Mouse (Mus musculus): ENCODE measurements around the gene Lrrc61. TPM values are rescaled to one million over a fixed set of nuclear protein-coding genes. Genes with fewer than 3 reads are reported as not detected.

The Lrrc61 gene
- polyA plus RNA-seq, 1 experiment from 2014 or later = 5.4 TPM

DNA sequence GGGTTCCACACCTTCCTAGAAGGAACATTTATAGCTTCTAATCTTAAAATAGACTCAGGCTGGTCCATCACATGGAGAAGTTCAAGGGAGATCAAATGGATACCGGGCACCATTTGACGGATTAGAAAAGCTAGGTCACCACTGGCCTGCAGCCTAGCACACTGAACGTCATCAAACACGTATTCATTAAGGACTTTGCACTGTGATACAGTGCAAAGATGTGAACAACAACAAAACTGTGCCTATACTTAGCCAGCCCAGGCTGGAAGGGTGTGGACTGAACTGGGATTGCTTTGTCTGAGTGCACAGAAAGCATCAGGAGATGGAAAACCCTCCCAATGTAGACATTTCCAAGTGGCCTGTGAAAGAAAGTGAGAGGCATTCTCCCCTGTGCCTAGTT, 777 bp upstream of the Lrrc61 start:
- Histone ChIP-seq H3K36me3 (no peaks in the 10 kb centered on the region), H3K27me3 (replicated peaks) (no peaks in the 10 kb centered on the region), H3K4me1 (0 out of 2 replicates have a peak, but pooled peaks cover 4% of the 10 kb centered on the region), H3K9me3 (no peaks in the 10 kb centered on the region), H3K27ac (peak overlapping the region; percentile 97), H3K4me2 (peak overlapping the region; percentile 79), H3K9ac (peak overlapping the region; percentile 47; the same call in 1 of the 2 replicates), H3K4me3 (replicated peaks) (peak overlapping the region; percentile 56)
- no peak for ATAC-seq (ENCODE audit: insufficient read depth, low FRiP score, low read depth)
- 78% methylated on average over 4 of the region's 4 CpGs for WGBS

DNA sequence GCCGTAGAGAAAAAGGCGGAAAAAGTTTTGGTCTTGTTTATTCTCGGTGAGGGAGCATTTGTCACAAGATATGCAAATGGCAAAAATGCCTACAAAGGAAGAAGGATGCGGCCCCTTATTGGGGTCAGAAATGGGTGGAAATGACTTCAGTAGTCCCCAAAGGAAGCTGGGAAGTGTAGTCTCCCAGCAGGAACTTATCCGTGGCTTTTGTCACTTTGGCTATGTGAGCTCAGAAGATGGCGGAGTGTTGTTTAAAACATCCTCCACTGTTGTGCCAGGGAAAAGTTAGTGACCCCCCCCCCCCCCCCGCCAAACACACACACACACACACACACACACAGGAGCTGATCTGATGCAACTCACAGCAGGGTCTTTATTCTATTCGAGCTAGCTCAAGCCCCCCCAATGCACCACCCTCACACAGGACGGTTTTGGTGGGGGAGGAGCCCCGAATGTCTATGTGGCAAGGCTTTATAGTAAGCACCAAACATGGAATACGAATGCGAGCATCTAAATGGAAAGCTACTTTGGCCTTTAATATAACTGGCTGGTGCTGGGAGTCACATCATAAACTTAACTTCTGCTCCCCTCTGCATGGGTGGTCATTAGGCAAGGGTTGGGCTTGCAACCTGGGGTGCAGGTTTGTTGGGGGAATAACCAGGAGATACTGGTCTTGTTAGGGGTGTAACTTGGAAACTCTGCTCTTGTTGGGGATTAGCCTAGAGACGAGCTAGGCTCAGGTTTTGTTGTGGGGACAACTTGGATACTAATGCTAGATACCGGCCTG, 701 bp downstream of the Lrrc61 start:
- no peaks in the 10 kb centered on the region for H3K9me3 ChIP-seq
- peak overlapping the region; percentile 79 for H3K4me2 ChIP-seq
- H3K4me3 ChIP-seq (replicated peaks) = peak overlapping the region; percentile 56
- H3K4me1 ChIP-seq = 0 out of 2 replicates have a peak, but pooled peaks cover 4% of the 10 kb centered on the region
- 30% methylated on average over 13 of the region's 14 CpGs for WGBS
- peak overlapping the region; percentile 39; the same call in 1 of the 2 replicates for H3K9ac ChIP-seq
- ATAC-seq (ENCODE audit: insufficient read depth, low FRiP score, low read depth) = peak; percentile 71
- H3K36me3 ChIP-seq = no peaks in the 10 kb centered on the region
- peak overlapping the region; percentile 97 for H3K27ac ChIP-seq
- no peaks in the 10 kb centered on the region for H3K27me3 ChIP-seq (replicated peaks)

DNA sequence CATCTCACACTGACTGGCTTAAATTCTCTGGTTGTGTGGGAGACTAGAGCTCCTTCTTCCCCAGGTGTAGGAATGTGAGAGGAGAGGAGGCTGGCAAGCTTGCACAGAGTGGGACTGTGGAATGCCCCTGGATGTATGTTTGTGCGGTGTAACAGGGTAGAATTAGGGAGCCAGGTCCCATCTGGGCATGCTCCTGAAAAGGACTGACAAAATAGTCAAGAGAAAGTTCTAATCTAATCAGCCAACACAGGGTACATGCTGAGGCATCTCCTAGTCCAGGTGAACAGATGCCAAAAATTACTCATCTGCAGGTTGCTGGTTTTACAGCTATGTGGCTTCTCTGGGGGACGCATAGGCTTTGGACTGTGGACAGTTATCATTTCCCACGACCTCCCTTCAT, 1.4 kb downstream of the Lrrc61 start:
- Histone ChIP-seq H3K27ac (peak overlapping the region; percentile 97), H3K4me2 (no peak overlapping the region), H3K27me3 (replicated peaks) (no peaks in the 10 kb centered on the region), H3K9ac (no peak overlapping the region), H3K4me3 (replicated peaks) (no peak overlapping the region), H3K4me1 (0 out of 2 replicates have a peak, but pooled peaks cover 4% of the 10 kb centered on the region), H3K36me3 (no peaks in the 10 kb centered on the region), H3K9me3 (no peaks in the 10 kb centered on the region)
- 85% methylated on average over 3 of the region's 3 CpGs for WGBS
- ATAC-seq (ENCODE audit: insufficient read depth, low FRiP score, low read depth) = no peak

DNA sequence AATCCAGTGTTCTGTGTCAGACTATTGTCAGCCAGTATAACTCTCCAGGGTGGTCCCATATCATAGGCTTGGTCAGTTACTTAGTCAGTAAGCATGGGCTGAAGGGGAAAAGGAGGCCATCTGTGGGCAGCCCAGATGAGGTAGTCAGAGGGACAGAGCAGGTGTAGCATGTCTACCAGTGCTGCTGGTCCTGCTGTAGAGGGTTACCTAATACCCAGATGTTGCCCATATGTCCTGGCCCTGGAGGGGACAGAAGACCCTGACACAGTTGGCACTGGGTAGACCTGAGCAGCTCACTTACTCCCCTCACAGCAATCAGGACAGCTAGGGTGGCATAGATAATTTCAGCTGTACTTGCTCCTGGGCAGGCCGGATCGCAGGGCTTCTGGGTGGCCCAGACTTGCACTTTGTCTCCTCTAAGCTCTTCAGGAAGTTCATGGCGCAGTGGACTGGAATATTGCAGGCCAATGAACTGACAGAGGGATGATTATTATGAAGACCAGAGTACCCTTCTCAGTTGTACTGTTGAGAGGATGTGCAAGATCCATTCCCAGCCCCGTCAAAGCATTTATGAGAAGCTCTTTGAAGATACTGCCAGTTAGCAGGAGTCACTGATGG, 11.2 kb downstream of the Lrrc61 start:
- Histone ChIP-seq H3K9ac (no peak overlapping the region), H3K4me2 (no peak overlapping the region), H3K9me3 (no peaks in the 10 kb centered on the region), H3K27me3 (replicated peaks) (no peaks in the 10 kb centered on the region), H3K36me3 (no peaks in the 10 kb centered on the region), H3K4me3 (replicated peaks) (no peak overlapping the region), H3K4me1 (peaks cover 18% of the 10 kb centered on the region), H3K27ac (no peak overlapping the region)
- WGBS = 71% methylated on average over 4 of the region's 4 CpGs
- no peak for ATAC-seq (ENCODE audit: insufficient read depth, low FRiP score, low read depth)

DNA sequence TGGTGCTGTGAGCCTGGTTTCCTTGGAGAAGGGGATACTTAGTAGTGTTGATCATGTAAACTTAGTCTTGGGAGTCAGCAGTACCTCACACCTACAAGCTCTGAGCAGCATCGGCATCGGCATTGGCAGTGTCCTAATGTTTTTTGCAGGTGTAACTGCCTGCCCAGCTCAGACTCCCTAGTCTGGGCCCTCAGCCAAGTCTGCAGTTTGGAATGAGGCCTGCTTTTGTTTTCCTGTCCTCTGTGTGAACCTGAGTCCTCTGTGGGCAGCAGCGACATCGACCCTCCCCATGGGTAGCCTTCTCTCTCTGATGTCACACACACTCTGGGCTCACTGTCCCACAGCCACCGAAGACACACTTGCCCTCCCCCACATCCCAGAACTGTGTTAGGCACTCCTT, 11.7 kb downstream of the Lrrc61 start:
- Histone ChIP-seq H3K9ac (no peak overlapping the region), H3K4me1 (peaks cover 18% of the 10 kb centered on the region), H3K27ac (no peak overlapping the region; the same call in 1 of the 2 replicates), H3K4me2 (no peak overlapping the region), H3K4me3 (replicated peaks) (no peak overlapping the region), H3K27me3 (replicated peaks) (no peaks in the 10 kb centered on the region), H3K36me3 (no peaks in the 10 kb centered on the region), H3K9me3 (no peaks in the 10 kb centered on the region)
- 0 out of 2 replicates have a peak, but pooled peaks have one; percentile 48 for ATAC-seq (ENCODE audit: insufficient read depth, low FRiP score, low read depth)
- WGBS = 43% methylated on average over 5 of the region's 5 CpGs

DNA sequence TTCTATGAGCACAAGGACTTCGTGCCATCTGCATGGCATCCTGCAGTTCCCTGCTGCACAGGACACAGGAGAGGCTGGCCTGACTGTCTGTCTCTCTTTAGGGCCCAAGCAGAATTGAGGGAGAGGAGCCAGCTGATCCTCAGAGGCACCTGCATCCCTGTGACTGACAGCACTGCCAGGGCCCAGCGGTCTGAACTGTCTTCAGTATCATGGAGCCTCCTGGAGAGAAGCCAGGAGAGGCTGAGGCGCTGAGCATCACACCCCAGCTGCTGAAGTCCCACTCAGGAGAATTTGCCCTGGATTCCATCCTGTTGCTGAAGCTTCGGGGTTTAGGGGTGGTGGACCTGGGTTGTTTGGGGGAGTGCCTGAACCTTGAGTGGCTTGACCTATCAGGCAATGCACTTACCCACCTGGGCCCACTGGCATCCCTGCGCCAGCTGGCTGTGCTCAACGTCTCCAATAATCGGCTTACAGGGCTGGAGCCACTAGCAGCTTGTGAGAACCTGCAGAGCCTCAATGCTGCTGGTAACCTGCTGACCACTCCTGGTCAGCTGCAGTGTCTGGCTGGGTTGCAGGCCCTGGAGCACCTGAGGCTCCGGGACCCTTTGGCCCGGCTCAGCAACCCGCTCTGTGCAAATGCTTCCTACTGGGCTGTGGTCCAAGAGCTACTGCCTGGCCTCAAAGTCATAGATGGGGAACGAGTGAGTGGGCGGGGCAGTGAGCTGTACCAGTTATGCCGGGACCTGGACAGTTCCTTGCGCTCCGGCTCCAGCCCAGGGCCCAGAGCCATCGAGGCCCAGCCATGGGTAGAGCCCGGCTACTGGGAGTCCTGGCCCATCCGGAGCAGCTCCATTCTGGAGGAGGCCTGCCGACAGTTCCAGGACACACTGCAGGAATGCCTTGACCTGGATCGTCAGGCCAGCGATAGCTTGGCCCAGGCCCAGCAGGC, 13.7 kb downstream of the Lrrc61 start:
- Histone ChIP-seq H3K4me3 (replicated peaks) (no peak overlapping the region), H3K27me3 (replicated peaks) (no peaks in the 10 kb centered on the region), H3K27ac (peak overlapping the region; percentile 67), H3K36me3 (no peaks in the 10 kb centered on the region), H3K4me1 (peaks cover 26% of the 10 kb centered on the region), H3K4me2 (peak overlapping the region; percentile 17; the same call in 1 of the 2 replicates), H3K9me3 (no peaks in the 10 kb centered on the region), H3K9ac (no peak overlapping the region)
- ATAC-seq (ENCODE audit: insufficient read depth, low FRiP score, low read depth) = no peak
- 53% methylated on average over 21 of the region's 21 CpGs for WGBS

DNA sequence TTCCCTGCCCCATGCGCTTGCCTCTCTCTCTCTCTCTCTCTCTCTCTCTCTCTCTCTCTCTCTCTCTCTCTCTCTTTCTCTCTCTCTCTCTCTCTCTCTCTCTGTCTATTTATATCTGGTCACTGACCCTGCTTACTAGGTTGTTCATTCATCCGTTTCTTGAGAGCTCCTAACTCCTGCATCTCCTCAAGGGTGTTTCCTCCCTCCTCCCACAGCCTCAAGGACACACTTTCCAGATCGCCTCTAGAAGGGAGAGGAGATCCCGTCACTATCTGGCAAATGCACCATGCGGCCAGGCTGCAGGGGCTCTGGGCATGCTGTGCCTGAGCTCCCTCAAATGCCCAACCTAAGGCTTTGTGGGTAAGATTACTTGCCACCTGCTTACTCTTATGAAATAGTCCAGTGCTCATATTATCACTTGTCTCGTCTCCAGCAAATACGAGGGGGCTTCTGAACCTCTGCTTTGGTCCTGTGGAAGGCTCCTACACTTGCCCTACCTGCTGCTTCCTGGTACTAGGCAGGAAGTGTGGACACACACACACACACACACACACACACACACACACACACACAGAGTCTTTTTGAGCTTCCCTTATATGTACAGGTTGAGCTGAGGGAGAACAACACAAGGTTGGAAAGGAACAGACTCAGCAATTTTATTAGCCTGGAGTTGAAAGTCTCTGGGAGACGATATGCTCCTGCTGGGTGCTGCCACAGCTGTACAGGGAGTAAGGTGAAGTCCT, 14.6 kb downstream of the Lrrc61 start:
- no peak overlapping the region for H3K9ac ChIP-seq
- peaks cover 27% of the 10 kb centered on the region for H3K4me1 ChIP-seq
- 59% methylated on average over 7 of the region's 8 CpGs for WGBS
- no peak overlapping the region; the same call in 1 of the 2 replicates for H3K4me2 ChIP-seq
- peak overlapping the region; percentile 67; the same call in 1 of the 2 replicates for H3K27ac ChIP-seq
- H3K27me3 ChIP-seq (replicated peaks) = no peaks in the 10 kb centered on the region
- no peaks in the 10 kb centered on the region for H3K36me3 ChIP-seq
- no peak for ATAC-seq (ENCODE audit: insufficient read depth, low FRiP score, low read depth)
- H3K9me3 ChIP-seq = no peaks in the 10 kb centered on the region
- no peak overlapping the region for H3K4me3 ChIP-seq (replicated peaks)

DNA sequence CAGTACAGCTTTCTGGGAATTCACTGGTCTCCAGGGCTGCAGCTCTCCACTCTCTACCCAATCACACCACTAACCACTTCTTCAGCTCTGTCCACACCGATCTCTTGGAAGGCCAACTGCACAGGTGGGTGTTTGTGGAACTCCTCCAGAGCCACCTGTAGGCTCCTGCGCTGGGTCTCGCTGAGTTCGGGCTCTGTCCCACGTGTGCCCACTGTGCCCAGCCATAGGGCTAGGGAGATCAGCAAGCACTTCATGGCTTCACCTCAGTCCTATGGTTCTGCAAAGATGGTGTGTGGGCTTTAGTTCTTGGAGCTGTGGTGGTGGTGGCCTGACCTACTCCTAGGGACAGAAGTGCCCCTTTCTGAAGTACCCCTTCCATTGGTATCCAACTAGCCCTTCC, 17.4 kb downstream of the Lrrc61 start:
- H3K9ac ChIP-seq = no peak overlapping the region

DNA sequence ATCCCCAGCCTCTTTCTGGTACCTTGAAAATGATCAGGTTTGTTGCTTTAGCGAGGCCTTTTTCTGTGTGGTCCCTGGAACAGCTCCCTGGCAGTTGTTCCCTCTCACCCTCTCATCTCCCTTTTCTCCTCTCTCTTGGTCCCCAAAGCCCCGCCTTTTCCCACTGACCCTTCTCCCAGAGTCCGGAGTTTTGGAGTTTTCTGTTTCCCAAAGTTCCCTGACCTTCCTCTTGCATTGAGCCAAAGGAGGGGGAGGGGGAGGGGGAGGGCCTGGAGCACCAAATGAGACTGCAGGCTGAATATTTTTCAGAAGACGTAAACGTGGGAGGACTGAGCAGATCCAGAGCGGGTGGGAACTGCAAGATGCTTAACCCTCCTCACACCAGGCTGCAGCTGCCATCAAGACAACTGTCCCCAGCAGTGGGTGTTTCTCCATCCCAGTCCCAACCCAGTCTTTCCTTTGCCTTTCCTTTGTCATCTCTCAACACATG, 18.0 kb downstream of the Lrrc61 start, which contains the start of gene Rarres2:
Gene Rarres2 (minus strand): TSS at position 218 of the 490 bp plus-strand sequence.
- Histone ChIP-seq H3K4me2 (peak within 1 kb of the TSS; percentile 36), H3K27me3 (replicated peaks) (no peaks in the 10 kb centered on the region), H3K9ac (no peak within 1 kb of the TSS), H3K4me1 (peaks cover 20% of the 10 kb centered on the region), H3K36me3 (no peaks in the 10 kb centered on the region), H3K4me3 (replicated peaks) (peak within 1 kb of the TSS; percentile 29), H3K27ac (peak within 1 kb of the TSS; percentile 76), H3K9me3 (no peaks in the 10 kb centered on the region)
- ATAC-seq (ENCODE audit: insufficient read depth, low FRiP score, low read depth) = peak; percentile 73
- WGBS = 13% methylated on average over 6 of the region's 6 CpGs

More for the DNA sequence above, 17.4 kb downstream of the Lrrc61 start:
- no peaks in the 10 kb centered on the region for H3K36me3 ChIP-seq
- WGBS = 86% methylated on average over 5 of the region's 5 CpGs
- peak overlapping the region; percentile 29 for H3K4me3 ChIP-seq (replicated peaks)
- no peaks in the 10 kb centered on the region for H3K9me3 ChIP-seq
- peak overlapping the region; percentile 36 for H3K4me2 ChIP-seq
- ATAC-seq (ENCODE audit: insufficient read depth, low FRiP score, low read depth) = no peak; the same call in 1 of the 2 replicates
- H3K27me3 ChIP-seq (replicated peaks) = no peaks in the 10 kb centered on the region
- peaks cover 20% of the 10 kb centered on the region for H3K4me1 ChIP-seq
- H3K27ac ChIP-seq = peak overlapping the region; percentile 76; the same call in 1 of the 2 replicates

DNA sequence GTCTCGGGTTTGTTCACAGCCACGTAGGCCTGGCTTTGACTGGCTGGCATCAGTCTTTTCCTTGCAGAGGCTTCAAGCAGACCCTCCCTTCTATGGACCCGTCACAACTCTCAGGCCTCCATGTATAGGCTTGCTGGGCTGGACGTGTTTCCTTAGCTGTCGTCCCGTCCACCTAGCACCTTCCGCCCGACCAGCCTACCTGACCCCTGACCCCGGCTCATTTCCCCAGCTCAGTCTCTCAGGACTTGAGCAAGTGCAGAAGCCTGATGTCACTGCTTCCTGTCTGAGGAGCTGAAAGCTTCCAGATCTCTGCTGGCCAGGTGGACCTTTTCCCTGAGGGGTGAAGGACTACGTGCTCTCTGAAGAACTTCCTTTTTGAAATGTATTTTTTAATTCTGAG, 18.7 kb downstream of the Lrrc61 start:
- H3K27me3 ChIP-seq (replicated peaks) = no peaks in the 10 kb centered on the region
- H3K4me3 ChIP-seq (replicated peaks) = no peak overlapping the region
- H3K4me2 ChIP-seq = no peak overlapping the region
- 32% methylated on average over 10 of the region's 10 CpGs for WGBS
- H3K9ac ChIP-seq = no peak overlapping the region
- no peaks in the 10 kb centered on the region for H3K9me3 ChIP-seq
- no peak for ATAC-seq (ENCODE audit: insufficient read depth, low FRiP score, low read depth)
- peaks cover 15% of the 10 kb centered on the region for H3K4me1 ChIP-seq
- no peaks in the 10 kb centered on the region for H3K36me3 ChIP-seq
- peak overlapping the region; percentile 62 for H3K27ac ChIP-seq

DNA sequence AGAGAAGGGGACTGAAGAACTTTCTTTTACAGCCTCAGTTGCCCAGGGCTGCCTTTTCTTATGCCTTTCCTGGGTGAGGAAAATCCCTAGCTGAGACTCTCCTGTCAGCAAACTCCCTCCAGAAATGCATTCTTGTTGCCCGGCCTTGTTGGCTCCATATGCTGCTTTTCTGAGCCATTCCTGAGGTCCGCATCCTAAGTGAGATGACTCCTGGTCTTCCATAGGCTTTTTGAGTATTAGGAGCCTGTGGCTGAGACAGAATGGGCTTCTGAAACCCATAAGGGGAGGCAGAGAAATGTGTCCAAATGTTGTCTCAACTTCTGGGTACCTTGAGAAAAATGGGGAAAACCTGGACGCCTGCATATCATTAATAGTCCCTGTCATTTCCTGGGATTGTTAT, 19.4 kb downstream of the Lrrc61 start:
- ATAC-seq (ENCODE audit: insufficient read depth, low FRiP score, low read depth) = no peak
- WGBS = 60% methylated on average over 3 of the region's 3 CpGs
- H3K9ac ChIP-seq = no peak overlapping the region
- H3K36me3 ChIP-seq = no peaks in the 10 kb centered on the region
- H3K27ac ChIP-seq = peak overlapping the region; percentile 54
- H3K9me3 ChIP-seq = no peaks in the 10 kb centered on the region
- H3K4me3 ChIP-seq (replicated peaks) = no peak overlapping the region
- H3K27me3 ChIP-seq (replicated peaks) = no peaks in the 10 kb centered on the region
- H3K4me2 ChIP-seq = no peak overlapping the region
- peaks cover 9% of the 10 kb centered on the region for H3K4me1 ChIP-seq

All from stomach, embryonic 15.5 days (tissue).